In the genomic region with DNA sequence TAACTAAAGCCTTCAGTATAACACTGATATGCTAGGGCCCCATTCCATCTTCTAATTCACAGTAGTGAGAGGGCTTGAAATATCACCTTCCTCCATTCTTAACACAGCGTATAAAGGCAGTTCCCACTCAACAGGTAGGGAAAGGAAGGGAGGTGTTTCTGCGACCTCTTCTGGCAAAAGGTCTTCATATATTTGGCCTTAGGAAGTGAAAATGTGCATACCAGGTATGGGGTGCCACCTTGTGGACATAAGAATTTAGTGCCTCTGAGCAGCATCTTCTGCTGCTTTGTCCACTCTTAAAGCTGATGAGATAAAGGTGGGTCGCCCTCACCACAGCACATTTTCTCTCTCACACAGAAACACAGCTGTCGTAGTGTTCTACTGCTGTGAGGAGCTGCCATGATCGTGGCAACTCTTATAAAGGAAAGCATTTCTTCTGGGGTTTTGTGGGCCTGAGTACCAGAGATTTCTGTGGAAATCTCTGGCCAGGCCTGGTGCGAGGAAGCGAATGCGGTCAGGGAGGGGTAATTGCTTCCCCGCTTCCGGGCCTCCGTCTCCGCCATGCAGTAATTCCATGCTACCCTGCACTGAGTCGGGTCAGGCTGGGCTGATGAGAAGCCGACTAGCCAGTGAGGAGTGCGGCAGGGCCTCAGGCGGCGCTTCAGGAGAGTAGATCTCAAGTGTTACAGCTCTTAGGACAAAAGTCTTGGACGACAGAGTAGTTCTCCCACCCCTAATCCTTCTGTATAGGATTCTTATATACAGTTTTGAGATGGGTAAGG, we compare ENCODE assay signal across 9 mouse cellular contexts.
DNase-seq lines count a peak whose midpoint lies in the region; ATAC-seq and TF ChIP-seq lines count a peak whose summit lies in the region.
"Had no signal": no experiment of that assay in that cellular context is flagged by ENCODE, and none has a peak within 500 bp of the region (broad histone marks: within the 10 kb centered on the region; RNA-seq: fewer than 3 reads in every experiment).

No protein-coding gene starts in this region.

- no peaks in the 10 kb centered on the region for H3K27me3 ChIP-seq in E14TG2a.4 (ENCODE audit: insufficient read depth, low read length)
- H3K27me3 ChIP-seq in heart, postnatal 0 days (ENCODE audit: control insufficient read depth, insufficient read depth, low read length), result no peaks in the 10 kb centered on the region
- no peaks in the 10 kb centered on the region for H3K27me3 ChIP-seq in liver, embryonic 16.5 days (ENCODE audit: control insufficient read depth, insufficient read depth, low read depth, low read length)
- no peaks in the 10 kb centered on the region for H3K27me3 ChIP-seq in neural tube, embryonic 14.5 days (ENCODE audit: control insufficient read depth, insufficient read depth, low read length)
- H3K27me3 ChIP-seq: limb, embryonic 15.5 days had no signal

- H3K4me1 ChIP-seq in E14TG2a.4 (replicated peaks; ENCODE audit: low read depth, low read length), result peaks cover 16% of the 10 kb centered on the region
- H3K4me1 ChIP-seq in heart, postnatal 0 days (ENCODE audit: control insufficient read depth, insufficient read depth), result no peaks in the 10 kb centered on the region
- H3K4me1 ChIP-seq in liver, embryonic 16.5 days (ENCODE audit: control insufficient read depth, low read depth, low read length), result no peaks in the 10 kb centered on the region
- 0 out of 2 replicates have a peak, but pooled peaks cover 2% of the 10 kb centered on the region for H3K4me1 ChIP-seq in neural tube, embryonic 14.5 days (ENCODE audit: control insufficient read depth, insufficient read depth, low read length)
- H3K4me1 ChIP-seq: limb, embryonic 15.5 days had no signal

- TF ChIP-seq EP300 in heart, postnatal 0 days (IDR thresholded peaks at IDR 0.05; ENCODE audit: low read depth), result no peak

- peak; percentile 94 for DNase-seq in brain, adult 2 months (ENCODE audit: low read depth, low spot score)
- DNase-seq in fibroblast of lung, adult 2 months (ENCODE audit: low read depth), result peak; percentile 58
- DNase-seq in heart, postnatal 0 days (ENCODE audit: low spot score), result peak; percentile 84
- peak; percentile 65 to 78 for DNase-seq in kidney, postnatal 25 days
- peak; percentile 31 for DNase-seq in testis, postnatal 14 days (ENCODE audit: low spot score)

- H3K36me3 ChIP-seq in E14TG2a.4 (ENCODE audit: insufficient read depth, low read length), result no peaks in the 10 kb centered on the region
- H3K36me3 ChIP-seq in heart, postnatal 0 days (replicated peaks; ENCODE audit: control insufficient read depth, insufficient read depth, low read length), result no peaks in the 10 kb centered on the region
- no peaks in the 10 kb centered on the region for H3K36me3 ChIP-seq in liver, embryonic 16.5 days (ENCODE audit: control insufficient read depth, insufficient read depth)
- H3K36me3 ChIP-seq in neural tube, embryonic 14.5 days (ENCODE audit: control insufficient read depth, insufficient read depth, low read length), result no peaks in the 10 kb centered on the region
- H3K36me3 ChIP-seq: limb, embryonic 15.5 days had no signal

- no peaks in the 10 kb centered on the region for H3K9me3 ChIP-seq in E14TG2a.4 (ENCODE audit: low read length)
- H3K9me3 ChIP-seq in heart, postnatal 0 days (replicated peaks; ENCODE audit: control insufficient read depth, low read length), result no peaks in the 10 kb centered on the region
- no peaks in the 10 kb centered on the region for H3K9me3 ChIP-seq in liver, embryonic 16.5 days (replicated peaks; ENCODE audit: control insufficient read depth, low read length)
- no peaks in the 10 kb centered on the region for H3K9me3 ChIP-seq in neural tube, embryonic 14.5 days (ENCODE audit: control insufficient read depth, low read length)
- H3K9me3 ChIP-seq: limb, embryonic 15.5 days had no signal

- no peak overlapping the region for H3K4me2 ChIP-seq in heart, postnatal 0 days (ENCODE audit: low read depth, low read length)
- H3K4me2 ChIP-seq in liver, embryonic 16.5 days (ENCODE audit: low read depth, low read length), result no peak overlapping the region
- no peak overlapping the region for H3K4me2 ChIP-seq in neural tube, embryonic 14.5 days (ENCODE audit: low read depth, low read length)
- H3K4me2 ChIP-seq: limb, embryonic 15.5 days had no signal

- TF ChIP-seq CTCF in E14TG2a.4 (conservative IDR thresholded peaks at IDR 0.05; ENCODE audit: low read length), result peak; percentile 75
- TF ChIP-seq CTCF in heart, postnatal 0 days (IDR thresholded peaks at IDR 0.05; ENCODE audit: low read depth), result peak; percentile 100

- no peak overlapping the region for H3K27ac ChIP-seq in heart, postnatal 0 days (ENCODE audit: low read depth)
- no peak overlapping the region for H3K27ac ChIP-seq in liver, embryonic 16.5 days (ENCODE audit: low read length)
- no peak overlapping the region for H3K27ac ChIP-seq in neural tube, embryonic 14.5 days (ENCODE audit: low read depth, low read length)
- H3K27ac ChIP-seq: limb, embryonic 15.5 days had no signal

- 36% methylated on average over 18 of the region's 18 CpGs for WGBS in heart, postnatal 0 days
- 28% methylated on average over 18 of the region's 18 CpGs for WGBS in liver, embryonic 16.5 days (ENCODE audit: insufficient replicate concordance)
- WGBS in neural tube, embryonic 14.5 days, result 35% methylated on average over 18 of the region's 18 CpGs

- peak; percentile 58 for ATAC-seq in heart, postnatal 0 days (ENCODE audit: insufficient read depth, low read depth)
- 0 out of 2 replicates have a peak, but pooled peaks have one; percentile 21 for ATAC-seq in liver, embryonic 16.5 days (ENCODE audit: low read depth)
- peak; percentile 85 for ATAC-seq in neural tube, embryonic 14.5 days (ENCODE audit: low read depth)

- peak overlapping the region; percentile 43 for H3K4me3 ChIP-seq in E14TG2a.4 (replicated peaks; ENCODE audit: low read length)
- H3K4me3 ChIP-seq in heart, postnatal 0 days (ENCODE audit: low read depth, low read length), result no peak overlapping the region
- no peak overlapping the region for H3K4me3 ChIP-seq in liver, embryonic 16.5 days (ENCODE audit: low read depth, low read length)
- no peak overlapping the region for H3K4me3 ChIP-seq in neural tube, embryonic 14.5 days (ENCODE audit: low read depth, low read length)
- H3K4me3 ChIP-seq: limb, embryonic 15.5 days had no signal

- no peak overlapping the region for H3K9ac ChIP-seq in heart, postnatal 0 days (replicated peaks; ENCODE audit: low read depth, low read length)
- no peak overlapping the region for H3K9ac ChIP-seq in liver, embryonic 16.5 days (ENCODE audit: low read depth, low read length)
- peak overlapping the region; percentile 30; the same call in 1 of the 2 replicates for H3K9ac ChIP-seq in neural tube, embryonic 14.5 days (replicated peaks; ENCODE audit: low read depth, low read length)
- H3K9ac ChIP-seq: limb, embryonic 15.5 days had no signal

Comparison
In these comparisons a context has a peak if more than half of its experiments do, and no peak if none do; other contexts are left out.
1. DNase-seq: peak in every context shown above with its lines; median percentile 94 in brain, adult 2 months; 84 in heart, postnatal 0 days; 72 in kidney, postnatal 25 days; 58 in fibroblast of lung, adult 2 months; 31 in testis, postnatal 14 days.
2. ATAC-seq: peak in every context shown above with its lines; median percentile 85 in neural tube, embryonic 14.5 days; 58 in heart, postnatal 0 days; 21 in liver, embryonic 16.5 days.